Mouse (Mus musculus): ENCODE data around the gene Fam160a2.

- TF ChIP-seq GATA1 (IDR thresholded peaks at IDR 0.05; ENCODE audit: low read length) (no peak), TAL1 (IDR thresholded peaks at IDR 0.05; ENCODE audit: low read length) (no peak)
Measured at GRCm38 (mm10) chr7:105424368-105424767, 24.5 kb upstream of the Fam160a2 start.
